Mouse (Mus musculus) midbrain, embryonic 14.5 days (tissue): ENCODE measurements around the gene Fn1. TPM values are rescaled to one million over a fixed set of nuclear protein-coding genes. Genes with fewer than 3 reads are reported as not detected.

Experiments used
- ATAC-seq: fragments of 200-750 bp; cut with Nextera tagmentation; 2 replicates; pipeline ENCODE4 v1.8.0; 2017; ENCODE audit warnings: moderate number of reproducible peaks, moderate library complexity; ENCODE audit not compliant: low FRiP score, low TSS enrichment
- DNase-seq: peaks from one replicate; pipeline ENCODE4 v3.0.0-alpha.2; 2015
- H3K27ac ChIP-seq: fragments of 300-500 bp; sonication (generic); replicated peaks from 2 replicates; pipeline ENCODE4 v1.5.1; 2014; ENCODE audit warnings: mild to moderate bottlenecking, low read depth, low read length, moderate library complexity
- H3K27me3 ChIP-seq: fragments of 300-500 bp; sonication (generic); 2 replicates; pipeline ENCODE4 v1.6.1; 2014; ENCODE audit warnings: low read length, control low read depth, mixed read lengths; ENCODE audit not compliant: control insufficient read depth, insufficient read depth
- H3K36me3 ChIP-seq: fragments of 300-500 bp; sonication (generic); 2 replicates; pipeline ENCODE4 v1.6.1; 2014; ENCODE audit warnings: low read length, control low read depth; ENCODE audit not compliant: control insufficient read depth, insufficient read depth
- H3K4me1 ChIP-seq: fragments of 300-500 bp; sonication (generic); 2 replicates; pipeline ENCODE4 v1.6.1; 2014; ENCODE audit warnings: mild to moderate bottlenecking, antibody characterized with exemption, low read length, control low read depth; ENCODE audit not compliant: control insufficient read depth, insufficient read depth
- H3K4me2 ChIP-seq: fragments of 300-500 bp; sonication (generic); 2 replicates; pipeline ENCODE4 v1.6.1; 2014; ENCODE audit warnings: mild to moderate bottlenecking, low read length, moderate library complexity
- H3K4me3 ChIP-seq: fragments of 300-500 bp; sonication (generic); replicated peaks from 2 replicates; pipeline ENCODE4 v1.5.1; 2014; ENCODE audit warnings: low read depth, low read length
- H3K9ac ChIP-seq: fragments of 300-500 bp; sonication (generic); replicated peaks from 2 replicates; pipeline ENCODE4 v1.6.1; 2014; ENCODE audit warnings: mild to moderate bottlenecking, low read length, moderate library complexity
- H3K9me3 ChIP-seq: fragments of 300-500 bp; sonication (generic); 2 replicates; pipeline ENCODE4 v1.6.1; 2016; ENCODE audit warnings: low read length, control low read depth, mixed read lengths; ENCODE audit not compliant: control insufficient read depth
- WGBS: fragments of 180-500 bp; shearing (Covaris S2); extraction: QIAGEN DNeasy Blood & Tissue Kit; methylation state at CpG from one replicate; pipeline ENCODE4 v1.1.7; 2014; 5-methylcytosine and 5-hydroxymethylcytosine counted together
- polyA plus RNA-seq: library from polyadenylated mRNA; unstranded; fragments of >200 nt; fragmentation: Nextera tagmentation; extraction: Ambion mirVana; gene quantifications from 2 replicates; pipeline ENCODE4 v1.2.1, GENCODE M21; 2014

The Fn1 gene
- polyA plus RNA-seq, 1 experiment from 2014 or later, result 33.0 TPM

GRCm38 (mm10) chr1:71583302-71583701 is 69.7 kb downstream of the Fn1 start:
- Histone ChIP-seq H3K27me3 (no peaks in the 10 kb centered on the region), H3K4me2 (no peak overlapping the region), H3K9ac (no peak overlapping the region), H3K4me1 (no peaks in the 10 kb centered on the region), H3K27ac (no peak overlapping the region), H3K9me3 (no peaks in the 10 kb centered on the region), H3K36me3 (peaks cover 11% of the 10 kb centered on the region), H3K4me3 (no peak overlapping the region)
- DNase-seq (no peak), ATAC-seq (no peak)
- 96% methylated on average over 8 of the region's 8 CpGs for WGBS

GRCm38 (mm10) chr1:71580408-71580807 is 72.6 kb downstream of the Fn1 start:
- no peak overlapping the region for H3K4me2 ChIP-seq
- H3K36me3 ChIP-seq, result peaks cover 29% of the 10 kb centered on the region
- no peaks in the 10 kb centered on the region for H3K27me3 ChIP-seq
- no peak overlapping the region for H3K27ac ChIP-seq
- no peak for ATAC-seq
- no peak overlapping the region for H3K4me3 ChIP-seq
- WGBS, result 94% methylated on average over 12 of the region's 12 CpGs
- H3K9ac ChIP-seq, result no peak overlapping the region
- no peaks in the 10 kb centered on the region for H3K9me3 ChIP-seq
- no peaks in the 10 kb centered on the region for H3K4me1 ChIP-seq
- no peak for DNase-seq

GRCm38 (mm10) chr1:71579526-71579925 is 73.5 kb downstream of the Fn1 start:
- no peak overlapping the region for H3K4me3 ChIP-seq
- H3K9ac ChIP-seq, result no peak overlapping the region
- ATAC-seq, result no peak
- no peaks in the 10 kb centered on the region for H3K9me3 ChIP-seq
- H3K27me3 ChIP-seq, result no peaks in the 10 kb centered on the region
- H3K4me1 ChIP-seq, result no peaks in the 10 kb centered on the region
- no peak overlapping the region for H3K27ac ChIP-seq
- peaks cover 29% of the 10 kb centered on the region for H3K36me3 ChIP-seq
- WGBS, result 90% methylated on average over 4 of the region's 4 CpGs
- DNase-seq, result no peak
- H3K4me2 ChIP-seq, result no peak overlapping the region

GRCm38 (mm10) chr1:71576837-71577236 is 76.2 kb downstream of the Fn1 start:
- Histone ChIP-seq H3K9me3 (no peaks in the 10 kb centered on the region), H3K9ac (no peak overlapping the region), H3K4me1 (no peaks in the 10 kb centered on the region), H3K36me3 (peaks cover 31% of the 10 kb centered on the region), H3K4me3 (no peak overlapping the region), H3K4me2 (no peak overlapping the region), H3K27me3 (no peaks in the 10 kb centered on the region), H3K27ac (no peak overlapping the region)
- no peak for DNase-seq
- 95% methylated on average over 6 of the region's 6 CpGs for WGBS
- ATAC-seq, result no peak

- peaks cover 40% of the 10 kb centered on the region for H3K36me3 ChIP-seq
- H3K9me3 ChIP-seq, result no peaks in the 10 kb centered on the region
- no peak overlapping the region for H3K27ac ChIP-seq
- no peaks in the 10 kb centered on the region for H3K4me1 ChIP-seq
- 93% methylated on average over 7 of the region's 7 CpGs for WGBS
- DNase-seq, result no peak
- no peak overlapping the region for H3K4me3 ChIP-seq
- no peaks in the 10 kb centered on the region for H3K27me3 ChIP-seq
- ATAC-seq, result no peak
- no peak overlapping the region for H3K9ac ChIP-seq
- no peak overlapping the region for H3K4me2 ChIP-seq
Measured at GRCm38 (mm10) chr1:71575987-71576386, 77.0 kb downstream of the Fn1 start.

- H3K4me3 ChIP-seq, result no peak overlapping the region
- ATAC-seq, result no peak
- H3K9me3 ChIP-seq, result no peaks in the 10 kb centered on the region
- H3K9ac ChIP-seq, result no peak overlapping the region
- no peaks in the 10 kb centered on the region for H3K27me3 ChIP-seq
- no peak overlapping the region for H3K27ac ChIP-seq
- H3K4me2 ChIP-seq, result no peak overlapping the region
- DNase-seq, result no peak
- peaks cover 56% of the 10 kb centered on the region for H3K36me3 ChIP-seq
- 75% methylated on average over 4 of the region's 4 CpGs for WGBS
- no peaks in the 10 kb centered on the region for H3K4me1 ChIP-seq
Measured at GRCm38 (mm10) chr1:71570116-71570515, 82.9 kb downstream of the Fn1 start.

- peaks cover 70% of the 10 kb centered on the region for H3K36me3 ChIP-seq
- no peaks in the 10 kb centered on the region for H3K9me3 ChIP-seq
- no peaks in the 10 kb centered on the region for H3K4me1 ChIP-seq
- no peak overlapping the region for H3K4me3 ChIP-seq
- no peaks in the 10 kb centered on the region for H3K27me3 ChIP-seq
- no peak overlapping the region for H3K4me2 ChIP-seq
- H3K27ac ChIP-seq, result no peak overlapping the region
- ATAC-seq, result peak; percentile 43; the same call in 1 of the 2 replicates
- WGBS, result 74% methylated on average over 16 of the region's 16 CpGs
- H3K9ac ChIP-seq, result no peak overlapping the region
- no peak for DNase-seq
Measured at GRCm38 (mm10) chr1:71567884-71568605, 85.0 kb downstream of the Fn1 start.

GRCm38 (mm10) chr1:71564291-71564690 is 88.7 kb downstream of the Fn1 start:
- H3K9me3 ChIP-seq, result no peaks in the 10 kb centered on the region
- no peak overlapping the region for H3K4me3 ChIP-seq
- ATAC-seq (no peak), DNase-seq (no peak)
- H3K27ac ChIP-seq, result no peak overlapping the region
- no peak overlapping the region for H3K4me2 ChIP-seq
- 96% methylated on average over 7 of the region's 7 CpGs for WGBS
- no peaks in the 10 kb centered on the region for H3K4me1 ChIP-seq
- H3K36me3 ChIP-seq, result peaks cover 50% of the 10 kb centered on the region
- H3K9ac ChIP-seq, result no peak overlapping the region
- H3K27me3 ChIP-seq, result no peaks in the 10 kb centered on the region

- Histone ChIP-seq H3K27me3 (no peaks in the 10 kb centered on the region), H3K9ac (no peak overlapping the region), H3K4me2 (no peak overlapping the region), H3K9me3 (no peaks in the 10 kb centered on the region), H3K4me3 (no peak overlapping the region), H3K27ac (no peak overlapping the region), H3K4me1 (peaks cover 7% of the 10 kb centered on the region; the same call in 1 of the 2 replicates), H3K36me3 (peaks cover 24% of the 10 kb centered on the region)
- no peak for DNase-seq
- no peak for ATAC-seq
- WGBS, result 95% methylated on average over 4 of the region's 4 CpGs
Measured at GRCm38 (mm10) chr1:71560626-71561025, 92.4 kb downstream of the Fn1 start.
